Mouse (Mus musculus): ENCODE data around the gene Sertad2.

The Sertad2 gene

DNA sequence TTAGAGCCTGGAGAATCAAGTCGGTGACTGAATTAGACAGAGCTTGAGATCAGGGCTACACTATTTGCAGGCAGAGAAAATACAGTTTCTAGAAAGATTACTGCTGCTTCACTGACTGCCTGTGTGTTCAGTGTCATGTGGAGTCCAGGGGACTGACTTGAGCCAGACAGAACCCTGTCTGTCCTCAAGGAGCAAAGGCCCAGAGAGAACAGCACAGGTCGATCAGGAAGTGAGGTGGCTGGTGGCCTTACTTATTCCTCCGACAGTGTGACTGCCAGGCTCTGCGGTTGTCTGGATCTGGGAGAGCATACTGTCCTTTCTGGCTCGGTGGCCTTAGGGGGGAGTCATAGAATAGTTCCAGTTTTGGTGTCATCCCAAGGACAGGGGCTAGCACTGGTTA is 137.7 kb downstream of the Sertad2 start:
- DNase-seq (ENCODE audit: low read depth, low spot score) = no peak

DNA sequence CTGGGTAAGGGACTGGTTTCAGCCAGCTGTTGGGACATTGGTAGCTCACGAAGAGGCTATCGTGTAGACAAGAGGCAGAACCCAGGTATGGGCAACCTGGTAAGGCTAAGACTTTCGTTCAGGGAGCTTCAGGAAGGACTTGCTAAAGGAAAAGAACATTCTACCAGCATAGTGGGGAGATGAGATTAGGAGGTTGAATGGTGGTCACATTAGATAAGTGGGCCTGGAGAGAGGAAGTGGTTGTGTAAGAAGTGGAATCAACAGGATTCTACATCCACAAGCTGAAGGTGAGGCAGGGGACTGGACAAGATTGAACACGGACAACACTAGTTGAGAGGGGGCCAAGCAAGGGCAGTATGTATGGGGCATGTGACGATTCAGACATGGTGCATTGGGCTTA is 138.6 kb downstream of the Sertad2 start:
- DNase-seq (ENCODE audit: low read depth, low spot score) = no peak

DNA sequence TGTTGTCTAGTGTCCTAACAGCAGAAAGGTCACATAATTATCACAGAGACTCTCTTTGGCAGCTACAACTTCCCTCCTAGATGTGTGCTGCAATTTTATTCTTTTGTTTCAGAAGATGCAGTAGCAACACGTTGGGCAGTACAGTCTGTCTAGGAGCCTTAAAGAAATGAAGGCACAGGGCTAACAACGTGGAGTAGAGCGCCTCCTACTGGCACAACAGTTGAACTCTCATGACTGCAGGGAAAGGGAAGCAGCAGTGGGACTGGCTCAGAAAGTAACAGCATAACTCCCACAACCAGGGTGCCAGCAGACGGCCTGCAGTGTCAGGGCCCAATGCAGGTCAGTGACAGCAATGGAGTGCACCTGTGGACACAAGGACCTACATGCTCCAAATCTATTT is 147.9 kb downstream of the Sertad2 start:
- peak; percentile 89 for DNase-seq (ENCODE audit: low read depth, low spot score)
